Mouse (Mus musculus): ENCODE results near the gene Mmd2. TPM values are rescaled to one million over a fixed set of nuclear protein-coding genes. Genes with fewer than 3 reads are reported as not detected.

The Mmd2 gene
- polyA plus RNA-seq, 1 experiment, result 0.18 TPM

- Histone ChIP-seq H3K27me3 (ENCODE audit: control insufficient read depth, insufficient read depth, low read length) (no peaks in the 10 kb centered on the region), H3K4me3 (ENCODE audit: extremely low read depth, insufficient read depth, insufficient read length) (no peak overlapping the region; the same call in 1 of the 2 replicates), H3K36me3 (ENCODE audit: control insufficient read depth, insufficient read depth, low read length) (peaks cover 12% of the 10 kb centered on the region), H3K27ac (ENCODE audit: insufficient read depth, low read length) (peak overlapping the region; percentile 80), H3K4me1 (ENCODE audit: control insufficient read depth, insufficient read depth, insufficient read length) (peaks cover 13% of the 10 kb centered on the region; the same call in 1 of the 2 replicates)
- 59% methylated on average over 6 of the region's 6 CpGs for WGBS
- peak in 1 of 2 experiments; percentile 18 for DNase-seq (ENCODE audit: low read depth in 1 of 2, low spot score in 2 of 2)
- no peak for TF ChIP-seq CTCF (IDR thresholded peaks at IDR 0.05; ENCODE audit: extremely low read depth, insufficient read depth, insufficient read length, insufficient replicate concordance)
- no peak for TF ChIP-seq POLR2A (IDR thresholded peaks at IDR 0.05; ENCODE audit: low read depth, low read length)
Observed at GRCm38 (mm10) chr5:142641331-142642051, 32.9 kb upstream of the Mmd2 start.

- H3K27ac ChIP-seq (ENCODE audit: insufficient read depth, low read length), result peak overlapping the region; percentile 4
- DNase-seq (ENCODE audit: low read depth in 1 of 2, low spot score in 2 of 2), result no peak
- no peak overlapping the region for H3K4me3 ChIP-seq (ENCODE audit: extremely low read depth, insufficient read depth, insufficient read length)
- peaks cover 12% of the 10 kb centered on the region for H3K36me3 ChIP-seq (ENCODE audit: control insufficient read depth, insufficient read depth, low read length)
- no peaks in the 10 kb centered on the region for H3K27me3 ChIP-seq (ENCODE audit: control insufficient read depth, insufficient read depth, low read length)
- 90% methylated on average over 5 of the region's 5 CpGs for WGBS
- H3K4me1 ChIP-seq (ENCODE audit: control insufficient read depth, insufficient read depth, insufficient read length), result peaks cover 13% of the 10 kb centered on the region; the same call in 1 of the 2 replicates
- no peak for TF ChIP-seq POLR2A (IDR thresholded peaks at IDR 0.05; ENCODE audit: low read depth, low read length)
- TF ChIP-seq CTCF (IDR thresholded peaks at IDR 0.05; ENCODE audit: extremely low read depth, insufficient read depth, insufficient read length, insufficient replicate concordance), result no peak
Observed at GRCm38 (mm10) chr5:142640088-142640487, 31.5 kb upstream of the Mmd2 start.

- no peak for DNase-seq (ENCODE audit: low read depth in 1 of 2, low spot score in 2 of 2)
- WGBS, result 86% methylated on average over 5 of the region's 5 CpGs
- Histone ChIP-seq H3K4me3 (ENCODE audit: extremely low read depth, insufficient read depth, insufficient read length) (no peak overlapping the region), H3K27ac (ENCODE audit: insufficient read depth, low read length) (no peak overlapping the region), H3K36me3 (ENCODE audit: control insufficient read depth, insufficient read depth, low read length) (peaks cover 21% of the 10 kb centered on the region), H3K4me1 (ENCODE audit: control insufficient read depth, insufficient read depth, insufficient read length) (peaks cover 13% of the 10 kb centered on the region; the same call in 1 of the 2 replicates), H3K27me3 (ENCODE audit: control insufficient read depth, insufficient read depth, low read length) (no peaks in the 10 kb centered on the region)
- TF ChIP-seq CTCF (IDR thresholded peaks at IDR 0.05; ENCODE audit: extremely low read depth, insufficient read depth, insufficient read length, insufficient replicate concordance) (no peak), POLR2A (IDR thresholded peaks at IDR 0.05; ENCODE audit: low read depth, low read length) (no peak)
Observed at GRCm38 (mm10) chr5:142637823-142638222, 29.2 kb upstream of the Mmd2 start.

- H3K36me3 ChIP-seq (ENCODE audit: control insufficient read depth, insufficient read depth, low read length), result peaks cover 9% of the 10 kb centered on the region
- no peak for TF ChIP-seq POLR2A (IDR thresholded peaks at IDR 0.05; ENCODE audit: low read depth, low read length)
- TF ChIP-seq CTCF (IDR thresholded peaks at IDR 0.05; ENCODE audit: extremely low read depth, insufficient read depth, insufficient read length, insufficient replicate concordance), result no peak
- peaks cover 5% of the 10 kb centered on the region; the same call in 1 of the 2 replicates for H3K4me1 ChIP-seq (ENCODE audit: control insufficient read depth, insufficient read depth, insufficient read length)
- H3K4me3 ChIP-seq (ENCODE audit: extremely low read depth, insufficient read depth, insufficient read length), result peak overlapping the region; percentile 79
- H3K27ac ChIP-seq (ENCODE audit: insufficient read depth, low read length), result no peak overlapping the region
- peaks cover 2% of the 10 kb centered on the region; the same call in 1 of the 2 replicates for H3K27me3 ChIP-seq (ENCODE audit: control insufficient read depth, insufficient read depth, low read length)
- DNase-seq (ENCODE audit: low read depth in 1 of 2, low spot score in 2 of 2), result no peak
- 2% methylated on average over 6 of the region's 6 CpGs for WGBS
Observed at GRCm38 (mm10) chr5:142630224-142630623, 21.6 kb upstream of the Mmd2 start.

DNA sequence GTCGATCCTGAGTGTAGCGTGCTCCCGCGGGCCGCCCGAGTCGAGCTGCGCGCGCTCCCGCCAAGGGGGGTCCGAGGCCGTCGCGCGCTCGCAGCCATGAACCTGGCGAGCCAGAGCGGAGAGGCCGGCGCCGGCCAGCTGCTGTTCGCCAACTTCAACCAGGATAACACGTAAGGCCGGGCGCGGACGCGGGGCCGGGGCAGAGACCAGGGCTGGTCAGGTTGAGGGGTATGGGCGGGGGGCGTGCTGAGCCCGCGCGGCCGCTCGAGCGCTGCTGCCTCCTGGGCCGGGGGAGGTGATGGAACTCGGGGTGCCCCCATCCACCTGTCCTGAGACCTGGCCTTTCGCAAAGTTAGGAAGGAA is 21.0 kb upstream of the Mmd2 start:
- TF ChIP-seq CTCF (IDR thresholded peaks at IDR 0.05; ENCODE audit: extremely low read depth, insufficient read depth, insufficient read length, insufficient replicate concordance) (no peak), POLR2A (IDR thresholded peaks at IDR 0.05; ENCODE audit: low read depth, low read length) (no peak)
- no peak for DNase-seq (ENCODE audit: low read depth in 1 of 2, low spot score in 2 of 2)
- Histone ChIP-seq H3K36me3 (ENCODE audit: control insufficient read depth, insufficient read depth, low read length) (peaks cover 9% of the 10 kb centered on the region), H3K27me3 (ENCODE audit: control insufficient read depth, insufficient read depth, low read length) (peaks cover 2% of the 10 kb centered on the region; the same call in 1 of the 2 replicates), H3K4me1 (ENCODE audit: control insufficient read depth, insufficient read depth, insufficient read length) (peaks cover 5% of the 10 kb centered on the region; the same call in 1 of the 2 replicates), H3K4me3 (ENCODE audit: extremely low read depth, insufficient read depth, insufficient read length) (peak overlapping the region; percentile 79), H3K27ac (ENCODE audit: insufficient read depth, low read length) (peak overlapping the region; percentile 71)
- 1% methylated on average over 40 of the region's 41 CpGs for WGBS

GRCm38 (mm10) chr5:142628726-142629662 is 20.4 kb upstream of the Mmd2 start:
- peak; percentile 91 to 98 for DNase-seq (ENCODE audit: low read depth in 1 of 2, low spot score in 2 of 2)
- WGBS, result 1% methylated on average over 69 of the region's 69 CpGs

More at GRCm38 (mm10) chr5:142628726-142629662, 20.4 kb upstream of the Mmd2 start:
- Histone ChIP-seq H3K27me3 (ENCODE audit: control insufficient read depth, insufficient read depth, low read length) (peaks cover 2% of the 10 kb centered on the region; the same call in 1 of the 2 replicates), H3K4me1 (ENCODE audit: control insufficient read depth, insufficient read depth, insufficient read length) (peaks cover 5% of the 10 kb centered on the region; the same call in 1 of the 2 replicates), H3K36me3 (ENCODE audit: control insufficient read depth, insufficient read depth, low read length) (peaks cover 7% of the 10 kb centered on the region), H3K27ac (ENCODE audit: insufficient read depth, low read length) (peak overlapping the region; percentile 71), H3K4me3 (ENCODE audit: extremely low read depth, insufficient read depth, insufficient read length) (peak overlapping the region; percentile 79)
- TF ChIP-seq POLR2A (IDR thresholded peaks at IDR 0.05; ENCODE audit: low read depth, low read length) (peak; percentile 79), CTCF (IDR thresholded peaks at IDR 0.05; ENCODE audit: extremely low read depth, insufficient read depth, insufficient read length, insufficient replicate concordance) (no peak)
